Mouse (Mus musculus) CH12.LX (cell line): ENCODE measurements around the gene Phox2a.

Experiments
- CTCF ChIP-seq, 2 experiments: IDR thresholded peaks in 1 of 2; conservative IDR thresholded peaks in 1 of 2; 2 replicates each; pipeline ENCODE4 v1.5.1; 2011 to 2012; ENCODE audit warnings: low read depth in 2 of 2, low read length in 2 of 2, improper control_type of control experiment in 1 of 2, inconsistent platforms in 1 of 2, mild to moderate bottlenecking in 1 of 2, moderate library complexity in 1 of 2
- EP300 ChIP-seq: IDR thresholded peaks from 2 replicates; pipeline ENCODE4 v1.6.1; 2011; ENCODE audit warnings: low read length, improper control_type of control experiment
- ETS1 ChIP-seq: conservative IDR thresholded peaks from 2 replicates; pipeline ENCODE4 v1.6.1; 2012; ENCODE audit warnings: low read depth, mild to moderate bottlenecking, inconsistent platforms, low read length, improper control_type of control experiment, moderate library complexity
- HCFC1 ChIP-seq: IDR thresholded peaks from 2 replicates; pipeline ENCODE4 v1.6.1; 2012; ENCODE audit warnings: low read depth, mild to moderate bottlenecking, inconsistent platforms, low read length, improper control_type of control experiment
- IRF4 ChIP-seq: IDR thresholded peaks from 2 replicates; pipeline ENCODE4 v1.6.1; 2014; ENCODE audit warnings: low read depth, mild to moderate bottlenecking, inconsistent platforms, low read length, improper control_type of control experiment
- NELFE ChIP-seq: IDR thresholded peaks from 2 replicates; pipeline ENCODE4 v1.6.1; 2011; ENCODE audit warnings: low read depth, low read length, improper control_type of control experiment
- NRF1 ChIP-seq: IDR thresholded peaks from 2 replicates; pipeline ENCODE4 v1.6.1; 2014; ENCODE audit warnings: low read depth, mild to moderate bottlenecking, inconsistent platforms, low read length, improper control_type of control experiment, moderate library complexity
- POLR2A ChIP-seq: IDR thresholded peaks from 2 replicates; pipeline ENCODE4 v1.6.1; 2011; ENCODE audit warnings: low read depth, mild to moderate bottlenecking, improper control_type of control experiment, low read length
- TBP ChIP-seq: conservative IDR thresholded peaks from 2 replicates; pipeline ENCODE4 v1.6.1; 2011; ENCODE audit warnings: low read depth, low read length, improper control_type of control experiment
- UBTF ChIP-seq: IDR thresholded peaks from 2 replicates; pipeline ENCODE4 v1.6.1; 2012; ENCODE audit warnings: low read depth, mild to moderate bottlenecking, inconsistent platforms, low read length, improper control_type of control experiment, moderate library complexity
- USF2 ChIP-seq: conservative IDR thresholded peaks from 2 replicates; pipeline ENCODE4 v1.6.1; 2011; ENCODE audit warnings: low read depth, low read length, improper control_type of control experiment

DNA sequence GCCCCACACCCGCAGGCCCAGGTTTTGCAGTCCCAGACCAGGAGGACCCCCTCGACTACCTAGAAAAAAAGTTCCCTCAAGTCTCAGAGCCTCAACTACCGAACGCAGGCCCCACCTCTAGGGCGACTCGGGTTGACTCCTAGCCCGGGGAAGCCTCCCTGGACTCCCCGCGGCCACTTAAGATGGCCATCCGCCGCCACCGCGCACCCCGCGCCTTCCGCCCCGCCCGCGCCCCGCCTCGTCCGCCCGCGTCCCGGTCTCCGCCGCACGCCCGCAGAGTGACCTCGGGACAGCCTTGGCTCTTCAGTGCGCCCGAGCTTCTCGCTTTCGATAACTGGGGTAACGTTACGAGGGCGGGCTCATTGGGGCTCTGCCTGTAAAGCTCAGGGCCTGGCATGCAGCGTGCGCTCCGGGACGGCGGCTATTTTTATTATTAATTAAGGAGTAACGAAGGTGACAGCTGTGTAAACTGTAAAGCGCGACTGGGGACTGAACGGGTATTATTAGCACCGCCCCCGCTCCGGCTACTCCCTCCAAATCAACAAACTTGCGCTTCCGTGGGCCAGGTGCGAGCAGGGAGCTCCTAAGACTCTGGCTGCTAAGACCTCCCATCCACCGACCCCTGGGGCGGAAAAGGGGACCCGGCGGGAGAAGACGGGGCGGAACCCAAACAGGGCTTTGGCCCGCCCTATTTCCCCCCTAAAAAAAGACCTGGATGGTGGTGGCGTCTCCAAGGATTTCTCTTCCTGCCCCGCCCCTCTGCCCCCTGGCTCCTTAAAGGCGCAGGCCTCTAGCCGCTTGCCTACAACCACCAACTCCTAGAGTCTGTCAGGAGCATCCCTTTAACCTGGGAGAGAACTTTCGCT, 19.7 kb downstream of the Phox2a start, which contains the start of gene Inppl1:
- TF ChIP-seq CTCF (conservative IDR thresholded peaks at IDR 0.05 in 1 of 2, IDR thresholded peaks at IDR 0.05 in 1 of 2; ENCODE audit: low read depth in 2 of 2, low read length in 2 of 2): no peak
- no peak; the same call in 1 of the 2 replicates for TF ChIP-seq IRF4
- 0 out of 2 replicates have a peak, but pooled peaks have one; percentile 9 for TF ChIP-seq EP300
- TF ChIP-seq USF2: no peak
- peak; percentile 8; the same call in 1 of the 2 replicates for TF ChIP-seq NELFE
- TF ChIP-seq UBTF: no peak
- no peak for TF ChIP-seq ETS1
- no peak; the same call in 1 of the 2 replicates for TF ChIP-seq POLR2A
- no peak for TF ChIP-seq NRF1
- TF ChIP-seq HCFC1: 0 out of 2 replicates have a peak, but pooled peaks have one; percentile 11
- TF ChIP-seq TBP: no peak
